Mouse (Mus musculus) forebrain, embryonic 15.5 days (tissue): ENCODE results near the gene Heatr5a. TPM values are rescaled to one million over a fixed set of nuclear protein-coding genes. Genes with fewer than 3 reads are reported as not detected.

ENCODE experiments used
- ATAC-seq: fragments of 200-750 bp; cut with Nextera tagmentation; replicated peaks from 2 replicates; pipeline ENCODE4 v1.8.0; 2017; ENCODE audit warnings: mild to moderate bottlenecking, moderate TSS enrichment, moderate library complexity
- H3K27ac ChIP-seq: fragments of 300-500 bp; sonication (generic); replicated peaks from 2 replicates; pipeline ENCODE4 v1.5.1; 2015; ENCODE audit warnings: mild to moderate bottlenecking, inconsistent platforms
- H3K27me3 ChIP-seq: fragments of 300-500 bp; sonication (generic); 2 replicates; pipeline ENCODE4 v1.6.1; 2015; ENCODE audit warnings: inconsistent platforms
- H3K36me3 ChIP-seq: fragments of 300-500 bp; sonication (generic); 2 replicates; pipeline ENCODE4 v1.6.1; 2015; ENCODE audit warnings: mild to moderate bottlenecking, inconsistent platforms
- H3K4me1 ChIP-seq: fragments of 300-500 bp; sonication (generic); 2 replicates; pipeline ENCODE4 v1.6.1; 2015; ENCODE audit warnings: inconsistent platforms
- H3K4me2 ChIP-seq: fragments of 300-500 bp; sonication (generic); replicated peaks from 2 replicates; pipeline ENCODE4 v1.6.1; 2015; ENCODE audit warnings: mild to moderate bottlenecking, inconsistent platforms
- H3K4me3 ChIP-seq: fragments of 300-500 bp; sonication (generic); 2 replicates; pipeline ENCODE4 v1.5.1; 2015; ENCODE audit warnings: mild to moderate bottlenecking, inconsistent platforms
- H3K9ac ChIP-seq: fragments of 300-500 bp; sonication (generic); replicated peaks from 2 replicates; pipeline ENCODE4 v1.6.1; 2015; ENCODE audit warnings: mild to moderate bottlenecking, inconsistent platforms
- H3K9me3 ChIP-seq: fragments of 300-500 bp; sonication (generic); 2 replicates; pipeline ENCODE4 v1.6.1; 2016; ENCODE audit warnings: inconsistent platforms
- WGBS: fragments of 180-500 bp; shearing (Covaris S2); methylation state at CpG from one replicate; pipeline ENCODE4 v1.1.7; 2015; ENCODE audit warnings: mixed read lengths; 5-methylcytosine and 5-hydroxymethylcytosine counted together
- polyA plus RNA-seq: library from polyadenylated mRNA; unstranded; fragments of >200 nt; fragmentation: Nextera tagmentation; extraction: Ambion mirVana; gene quantifications from 2 replicates; pipeline ENCODE4 v1.2.1, GENCODE M21; 2015

Heatr5a gene
- polyA plus RNA-seq, 1 experiment from 2014 or later, result 5.4 TPM

- H3K27me3 ChIP-seq, result no peaks in the 10 kb centered on the region
- 91% methylated on average over 5 of the region's 5 CpGs for WGBS
- H3K36me3 ChIP-seq, result no peaks in the 10 kb centered on the region
- H3K4me1 ChIP-seq, result no peaks in the 10 kb centered on the region
- H3K9me3 ChIP-seq, result no peaks in the 10 kb centered on the region
- ATAC-seq, result no peak
- H3K27ac ChIP-seq, result no peak overlapping the region
- H3K4me3 ChIP-seq, result no peak overlapping the region
- no peak overlapping the region for H3K9ac ChIP-seq
- no peak overlapping the region for H3K4me2 ChIP-seq
These were observed 61.9 kb downstream of the Heatr5a start for GRCm38 (mm10) chr12:51909202-51909601.

GRCm38 (mm10) chr12:51907543-51907942 is 63.6 kb downstream of the Heatr5a start:
- Histone ChIP-seq H3K9ac (no peak overlapping the region), H3K4me2 (no peak overlapping the region), H3K27ac (no peak overlapping the region), H3K4me3 (no peak overlapping the region), H3K27me3 (no peaks in the 10 kb centered on the region), H3K4me1 (no peaks in the 10 kb centered on the region), H3K9me3 (no peaks in the 10 kb centered on the region), H3K36me3 (no peaks in the 10 kb centered on the region)
- ATAC-seq, result no peak
- 80% methylated on average over 3 of the region's 3 CpGs for WGBS

GRCm38 (mm10) chr12:51900551-51900950 is 70.6 kb downstream of the Heatr5a start:
- Histone ChIP-seq H3K27ac (peak overlapping the region; percentile 58), H3K27me3 (no peaks in the 10 kb centered on the region), H3K4me3 (no peak overlapping the region), H3K36me3 (peaks cover 8% of the 10 kb centered on the region; the same call in 1 of the 2 replicates), H3K4me2 (no peak overlapping the region), H3K4me1 (peaks cover 10% of the 10 kb centered on the region), H3K9ac (no peak overlapping the region), H3K9me3 (no peaks in the 10 kb centered on the region)
- ATAC-seq, result peak; percentile 95
- 54% methylated on average over 7 of the region's 7 CpGs for WGBS

GRCm38 (mm10) chr12:51896901-51897300 is 74.2 kb downstream of the Heatr5a start:
- no peak overlapping the region for H3K9ac ChIP-seq
- no peaks in the 10 kb centered on the region for H3K27me3 ChIP-seq
- no peaks in the 10 kb centered on the region for H3K9me3 ChIP-seq
- H3K4me2 ChIP-seq, result no peak overlapping the region
- ATAC-seq, result no peak
- H3K4me3 ChIP-seq, result no peak overlapping the region
- H3K4me1 ChIP-seq, result peaks cover 10% of the 10 kb centered on the region
- WGBS, result 53% methylated on average over 4 of the region's 4 CpGs
- H3K36me3 ChIP-seq, result peaks cover 8% of the 10 kb centered on the region; the same call in 1 of the 2 replicates
- no peak overlapping the region for H3K27ac ChIP-seq

- H3K27me3 ChIP-seq, result no peaks in the 10 kb centered on the region
- H3K27ac ChIP-seq, result no peak overlapping the region
- H3K4me2 ChIP-seq, result no peak overlapping the region
- H3K36me3 ChIP-seq, result peaks cover 10% of the 10 kb centered on the region; the same call in 1 of the 2 replicates
- WGBS, result 93% methylated on average over 12 of the region's 12 CpGs
- no peaks in the 10 kb centered on the region for H3K4me1 ChIP-seq
- no peak overlapping the region for H3K9ac ChIP-seq
- H3K9me3 ChIP-seq, result no peaks in the 10 kb centered on the region
- no peak for ATAC-seq
- H3K4me3 ChIP-seq, result no peak overlapping the region
These were observed 82.5 kb downstream of the Heatr5a start for GRCm38 (mm10) chr12:51888609-51889008.

- Histone ChIP-seq H3K4me3 (no peak overlapping the region), H3K27me3 (no peaks in the 10 kb centered on the region), H3K36me3 (peaks cover 10% of the 10 kb centered on the region; the same call in 1 of the 2 replicates), H3K9me3 (no peaks in the 10 kb centered on the region), H3K4me2 (no peak overlapping the region), H3K4me1 (peaks cover 3% of the 10 kb centered on the region; the same call in 1 of the 2 replicates), H3K27ac (no peak overlapping the region), H3K9ac (no peak overlapping the region)
- ATAC-seq, result no peak
- 78% methylated on average over 11 of the region's 11 CpGs for WGBS
These were observed 83.5 kb downstream of the Heatr5a start for GRCm38 (mm10) chr12:51887301-51888290.

- H3K27ac ChIP-seq, result no peak overlapping the region
- no peak for ATAC-seq
- no peak overlapping the region for H3K9ac ChIP-seq
- H3K4me1 ChIP-seq, result peaks cover 3% of the 10 kb centered on the region; the same call in 1 of the 2 replicates
- no peaks in the 10 kb centered on the region for H3K9me3 ChIP-seq
- H3K36me3 ChIP-seq, result peaks cover 10% of the 10 kb centered on the region; the same call in 1 of the 2 replicates
- no peak overlapping the region for H3K4me2 ChIP-seq
- 90% methylated on average over 6 of the region's 6 CpGs for WGBS
- no peaks in the 10 kb centered on the region for H3K27me3 ChIP-seq
- H3K4me3 ChIP-seq, result no peak overlapping the region
These were observed 84.8 kb downstream of the Heatr5a start for GRCm38 (mm10) chr12:51886369-51886768.

- H3K36me3 ChIP-seq, result peaks cover 12% of the 10 kb centered on the region; the same call in 1 of the 2 replicates
- WGBS, result 88% methylated on average over 2 of the region's 2 CpGs
- ATAC-seq, result no peak
- no peak overlapping the region for H3K27ac ChIP-seq
- no peaks in the 10 kb centered on the region for H3K27me3 ChIP-seq
- H3K4me3 ChIP-seq, result no peak overlapping the region
- no peak overlapping the region for H3K9ac ChIP-seq
- H3K4me1 ChIP-seq, result peaks cover 3% of the 10 kb centered on the region; the same call in 1 of the 2 replicates
- no peaks in the 10 kb centered on the region for H3K9me3 ChIP-seq
- H3K4me2 ChIP-seq, result no peak overlapping the region
These were observed 86.3 kb downstream of the Heatr5a start for GRCm38 (mm10) chr12:51884801-51885200.

- Histone ChIP-seq H3K4me1 (peaks cover 3% of the 10 kb centered on the region; the same call in 1 of the 2 replicates), H3K27me3 (no peaks in the 10 kb centered on the region), H3K36me3 (peaks cover 14% of the 10 kb centered on the region; the same call in 1 of the 2 replicates), H3K4me2 (no peak overlapping the region), H3K9ac (no peak overlapping the region), H3K4me3 (no peak overlapping the region), H3K27ac (no peak overlapping the region), H3K9me3 (no peaks in the 10 kb centered on the region)
- WGBS, result 94% methylated on average over 9 of the region's 9 CpGs
- ATAC-seq, result no peak
These were observed 87.8 kb downstream of the Heatr5a start for GRCm38 (mm10) chr12:51883297-51883805.

- Histone ChIP-seq H3K9ac (no peak overlapping the region), H3K27me3 (no peaks in the 10 kb centered on the region), H3K4me1 (peaks cover 3% of the 10 kb centered on the region; the same call in 1 of the 2 replicates), H3K4me3 (no peak overlapping the region), H3K27ac (no peak overlapping the region), H3K9me3 (no peaks in the 10 kb centered on the region), H3K4me2 (no peak overlapping the region), H3K36me3 (0 out of 2 replicates have a peak, but pooled peaks cover 14% of the 10 kb centered on the region)
- WGBS, result 87% methylated on average over 6 of the region's 6 CpGs
- no peak for ATAC-seq
These were observed 88.4 kb downstream of the Heatr5a start for GRCm38 (mm10) chr12:51882606-51883296.

- H3K4me3 ChIP-seq, result no peak overlapping the region
- no peak for ATAC-seq
- 91% methylated on average over 2 of the region's 2 CpGs for WGBS
- no peak overlapping the region for H3K27ac ChIP-seq
- H3K4me1 ChIP-seq, result peaks cover 3% of the 10 kb centered on the region; the same call in 1 of the 2 replicates
- H3K9ac ChIP-seq, result no peak overlapping the region
- 0 out of 2 replicates have a peak, but pooled peaks cover 12% of the 10 kb centered on the region for H3K36me3 ChIP-seq
- H3K9me3 ChIP-seq, result no peaks in the 10 kb centered on the region
- H3K4me2 ChIP-seq, result no peak overlapping the region
- no peaks in the 10 kb centered on the region for H3K27me3 ChIP-seq
These were observed 89.3 kb downstream of the Heatr5a start for GRCm38 (mm10) chr12:51881775-51882174.
